Mouse (Mus musculus) cerebellum, adult 11-12 months (tissue): Measurements from ENCODE around the gene Myh6.
"Not testable (repeated sequence)": the region's sequence is repeated elsewhere in the genome, so short reads cannot be mapped to it uniquely, and the experiment has no call there.

Experiments used
- DNase-seq: peaks from one replicate; pipeline ENCODE4 v3.0.0; 2022

The Myh6 gene

DNA sequence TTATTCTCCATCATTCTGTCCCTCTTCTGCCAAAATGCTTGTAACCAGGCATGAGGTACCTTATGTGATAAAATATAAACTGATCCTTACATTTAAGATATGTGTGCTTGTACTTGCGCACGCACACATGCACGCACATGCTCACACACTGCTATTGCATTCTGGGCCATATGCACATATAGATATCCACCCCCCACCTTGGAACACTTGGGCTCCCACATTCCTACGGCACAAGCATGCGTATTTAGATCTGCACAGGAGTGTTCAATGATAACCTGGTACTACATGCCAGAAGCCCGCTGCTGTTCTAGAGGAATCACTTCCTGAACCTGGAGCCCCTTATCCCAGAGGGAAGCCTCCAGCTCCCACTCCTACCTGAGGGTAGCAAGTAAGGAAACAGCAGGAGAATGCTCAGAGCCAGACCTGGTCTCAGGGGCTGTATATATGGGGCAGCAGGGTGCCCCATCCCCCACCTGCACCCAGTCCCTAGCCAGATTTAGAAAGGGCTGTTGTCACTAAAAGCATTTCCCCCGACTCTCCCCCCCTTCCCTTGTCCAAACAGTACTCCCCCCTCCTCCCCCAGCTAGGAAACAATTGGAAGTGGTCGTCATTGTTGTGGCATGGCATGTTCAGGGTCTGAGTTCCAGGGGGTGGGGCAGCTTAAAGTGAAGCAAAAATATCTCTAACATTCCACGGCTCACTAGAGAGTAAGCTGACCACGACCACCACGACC is 27.6 kb upstream of the Myh6 start, which contains the start of gene Myh7:
TSS of gene Myh7 (minus strand) at position 491 of the 733 bp plus-strand sequence.
- DNase-seq = no peak

DNA sequence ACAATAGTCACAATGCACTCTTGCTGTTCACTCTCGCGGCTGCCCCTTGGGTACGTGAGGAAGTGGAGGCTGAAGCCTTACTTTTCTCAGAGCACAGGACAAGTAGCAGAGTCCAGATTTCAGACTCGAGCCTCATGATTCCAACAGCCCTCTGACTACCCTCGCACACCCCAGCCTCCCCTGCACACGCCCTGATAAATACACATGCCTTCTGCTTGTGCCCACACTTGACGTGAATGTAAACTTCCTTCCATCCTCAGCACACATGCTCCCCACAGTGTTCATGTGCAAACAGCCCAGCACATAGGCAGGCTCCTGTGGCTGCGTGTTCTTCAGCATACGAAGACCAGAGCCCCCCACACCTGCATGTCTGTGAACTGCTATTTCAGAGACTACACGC is 26.9 kb upstream of the Myh6 start:
- no peak for DNase-seq

DNA sequence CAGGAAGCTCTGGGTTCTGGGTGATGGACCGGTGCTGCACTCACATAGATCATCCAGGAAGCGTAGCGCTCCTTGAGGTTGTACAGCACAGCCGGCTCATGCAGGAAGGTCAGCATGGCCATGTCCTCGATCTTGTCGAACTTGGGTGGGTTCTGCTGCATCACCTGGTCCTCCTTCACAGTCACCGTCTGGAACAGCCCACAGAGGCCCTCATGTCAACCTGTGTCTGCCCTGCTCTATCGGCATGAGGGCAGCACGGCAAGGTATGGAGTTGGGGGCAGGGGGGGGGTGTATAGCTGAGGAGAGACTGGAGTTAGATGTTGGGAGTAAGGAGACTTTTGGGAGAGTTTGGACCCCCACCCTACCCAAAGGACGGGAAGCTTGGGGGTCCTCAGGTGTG is 25.5 kb upstream of the Myh6 start:
- DNase-seq = no peak

DNA sequence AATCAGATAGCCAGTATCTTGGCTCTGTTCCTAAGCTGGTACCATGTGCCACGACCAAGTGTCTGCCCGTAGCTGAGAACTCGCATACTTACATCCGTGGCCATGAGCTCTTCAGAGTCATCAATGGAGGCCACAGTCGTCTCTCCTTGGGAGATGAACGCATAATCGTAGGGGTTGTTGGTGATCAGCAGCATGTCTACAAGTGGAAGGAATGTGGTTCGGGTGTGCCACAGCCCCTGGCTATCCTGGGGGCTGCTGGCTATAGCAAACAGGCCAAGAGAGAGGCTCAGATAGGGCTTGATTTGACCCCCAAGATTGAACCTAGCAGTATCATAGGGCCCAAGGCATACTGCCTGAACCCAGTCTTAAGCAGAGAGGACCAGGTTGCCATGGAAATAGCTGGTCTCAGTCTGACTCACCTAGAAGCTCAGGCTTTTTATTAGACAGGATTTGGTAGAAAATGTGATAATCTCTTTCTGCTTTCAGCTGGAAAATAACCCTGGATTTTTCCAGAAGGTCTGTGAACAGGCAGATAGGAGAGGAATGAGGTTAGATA is 23.2 kb upstream of the Myh6 start:
- DNase-seq = no peak

DNA sequence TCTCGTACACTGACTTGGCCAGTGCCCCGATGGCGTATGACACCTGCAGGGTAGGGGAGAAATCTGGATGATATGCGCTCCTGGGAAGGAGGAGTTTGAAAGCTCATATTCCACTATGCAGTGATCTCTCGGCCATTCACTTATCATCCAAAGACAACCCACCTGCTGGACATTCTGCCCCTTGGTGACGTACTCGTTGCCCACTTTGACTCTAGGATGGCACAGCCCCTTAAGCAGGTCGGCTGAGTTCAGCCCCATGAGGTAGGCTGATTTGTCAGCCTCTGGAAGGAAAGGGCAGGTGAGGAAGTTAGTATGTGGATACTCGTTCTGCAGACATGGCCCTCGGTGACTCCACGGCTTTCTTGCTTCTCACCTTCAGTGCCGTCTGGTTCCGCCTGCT is 22.2 kb upstream of the Myh6 start:
- no peak for DNase-seq

DNA sequence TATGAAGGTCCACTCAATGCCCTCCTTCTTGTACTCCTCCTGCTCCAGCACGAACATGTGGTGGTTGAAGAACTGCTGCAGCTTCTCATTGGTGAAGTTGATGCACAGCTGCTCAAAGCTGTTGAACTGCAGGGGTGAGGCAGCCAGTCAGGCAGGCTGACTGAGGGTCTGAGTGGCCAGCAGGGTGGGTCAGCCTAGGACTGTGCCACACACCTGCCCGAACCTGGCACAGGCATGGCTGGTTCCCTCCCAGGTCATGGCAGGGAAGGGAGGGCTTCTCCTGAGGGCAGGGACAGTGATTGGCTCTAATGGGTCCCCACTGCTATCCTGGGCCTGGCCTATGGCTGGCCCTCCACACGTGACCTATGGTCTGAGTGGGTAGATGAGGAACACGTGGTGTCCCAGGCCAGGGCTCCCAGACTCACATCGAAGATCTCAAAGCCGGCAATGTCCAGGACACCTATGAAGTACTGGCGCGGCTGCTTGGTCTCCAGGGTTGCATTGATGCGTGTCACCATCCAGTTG is 21.7 kb upstream of the Myh6 start:
- not testable (repeated sequence) for DNase-seq

DNA sequence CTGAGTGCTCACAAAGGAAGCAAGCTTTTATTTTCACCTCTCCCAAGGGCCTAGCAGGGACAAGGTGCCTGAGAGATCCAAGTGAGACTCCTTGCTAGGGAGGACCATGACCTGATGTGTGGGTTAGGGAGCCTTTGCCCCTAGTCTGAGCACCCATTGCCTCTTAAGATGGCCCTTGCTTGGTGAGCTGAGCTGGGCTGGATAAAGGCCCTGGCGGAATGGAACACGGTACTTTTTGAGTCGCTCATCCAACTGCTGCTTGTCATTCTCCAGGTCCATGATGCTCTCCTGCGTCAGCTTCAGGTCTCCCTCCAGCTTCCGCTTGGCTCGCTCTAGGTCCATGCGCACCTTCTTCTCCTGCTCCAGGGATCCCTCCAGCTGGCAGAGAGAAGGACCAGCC is 15.2 kb upstream of the Myh6 start:
- no peak for DNase-seq

DNA sequence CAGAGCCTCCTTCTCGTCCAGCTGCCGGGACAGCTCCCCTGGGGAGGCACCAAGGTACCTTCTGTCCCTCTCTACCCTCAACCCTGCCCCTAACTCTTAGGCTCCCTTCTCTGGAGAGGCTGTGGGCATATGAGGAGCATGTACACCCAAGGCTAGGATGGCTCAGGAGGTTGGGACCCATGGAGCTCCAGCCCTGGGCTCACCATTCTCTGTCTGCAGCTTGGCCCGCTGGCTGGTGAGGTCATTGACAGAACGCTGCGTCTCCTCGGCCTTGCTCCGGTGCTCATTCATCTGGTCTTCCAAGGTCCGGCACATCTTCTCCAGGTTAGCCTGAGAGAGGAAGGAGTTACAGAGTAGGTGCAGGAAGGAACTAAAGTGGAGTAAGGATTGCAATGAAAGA is 11.9 kb upstream of the Myh6 start:
- DNase-seq = no peak

DNA sequence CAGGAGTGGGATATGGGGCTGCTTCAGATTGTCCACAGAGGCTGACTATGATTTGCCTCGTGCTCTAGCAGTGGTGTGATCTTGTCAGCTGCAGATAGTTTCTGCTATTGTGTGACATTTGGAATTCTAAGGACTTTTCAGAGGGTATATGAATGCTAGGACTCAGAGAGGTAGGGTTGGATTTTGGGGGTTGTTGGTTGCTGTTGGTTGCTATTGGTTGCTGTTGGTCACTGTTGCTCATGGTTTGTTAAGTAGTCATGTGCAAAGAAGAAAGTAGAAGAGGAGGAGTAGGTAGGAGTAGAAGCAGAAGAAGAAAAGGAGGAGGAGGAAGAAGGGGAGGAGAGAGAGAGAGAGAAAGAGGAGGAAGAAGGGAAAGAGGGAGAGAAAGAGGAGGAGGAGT is 9.9 kb upstream of the Myh6 start, which contains the start of gene Gm17428:
TSS of gene Gm17428 (plus strand) at position 301 of the 400 bp plus-strand sequence.
- DNase-seq = no peak

DNA sequence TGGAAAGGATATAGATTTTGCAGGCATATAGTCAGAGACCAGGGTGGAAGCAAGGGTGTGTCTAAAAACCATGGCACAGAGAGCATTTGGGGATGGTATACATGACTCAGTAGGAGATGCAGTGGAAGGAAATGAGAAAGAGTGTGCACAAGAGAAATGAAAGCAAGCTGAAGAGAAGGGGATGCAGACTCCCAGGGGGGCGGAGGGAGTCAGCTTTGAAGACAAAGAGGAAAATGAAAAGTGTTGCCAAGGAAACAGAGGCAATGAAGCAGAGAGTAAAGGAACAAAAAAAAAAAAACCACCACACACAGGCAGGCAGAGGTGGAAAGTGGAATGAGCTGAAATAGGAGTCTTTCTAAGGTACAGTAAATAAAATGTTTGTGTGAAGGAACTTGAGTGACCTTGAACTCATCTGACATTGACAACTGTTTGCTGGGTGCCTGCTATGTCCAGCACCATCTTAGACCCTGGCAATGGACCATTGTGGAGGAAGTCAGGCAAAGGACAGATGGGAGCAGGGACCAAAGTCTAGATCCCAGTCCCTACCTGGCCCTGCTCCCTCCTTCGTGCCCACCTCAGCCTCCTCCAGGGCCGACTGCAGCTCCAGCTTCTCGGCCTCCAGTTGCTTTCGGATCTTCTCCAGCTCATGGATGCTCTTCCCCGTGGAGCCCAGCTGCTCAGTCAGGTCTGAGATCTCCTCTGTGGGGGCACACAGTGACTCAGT is 7.5 kb upstream of the Myh6 start:
- DNase-seq = no peak

DNA sequence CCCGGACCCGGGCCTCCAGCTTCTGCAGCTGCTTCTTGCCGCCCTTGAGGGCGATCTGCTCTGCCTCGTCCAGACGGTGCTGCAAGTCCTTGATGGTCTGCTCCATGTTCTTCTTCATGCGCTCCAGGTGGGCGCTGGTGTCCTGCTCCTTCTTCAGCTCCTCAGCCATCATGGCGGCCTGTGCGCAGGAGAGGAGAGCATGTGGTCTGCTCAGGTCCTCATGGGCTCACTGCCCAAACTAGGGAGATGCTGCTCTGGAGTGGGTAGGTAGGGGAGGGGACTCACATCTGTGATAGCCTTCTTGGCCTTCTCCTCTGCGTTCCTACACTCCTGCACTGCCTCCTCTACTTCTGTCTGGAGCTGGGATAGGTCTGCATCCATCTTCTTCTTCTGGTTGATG is 6.1 kb upstream of the Myh6 start:
- DNase-seq = not testable (repeated sequence)

DNA sequence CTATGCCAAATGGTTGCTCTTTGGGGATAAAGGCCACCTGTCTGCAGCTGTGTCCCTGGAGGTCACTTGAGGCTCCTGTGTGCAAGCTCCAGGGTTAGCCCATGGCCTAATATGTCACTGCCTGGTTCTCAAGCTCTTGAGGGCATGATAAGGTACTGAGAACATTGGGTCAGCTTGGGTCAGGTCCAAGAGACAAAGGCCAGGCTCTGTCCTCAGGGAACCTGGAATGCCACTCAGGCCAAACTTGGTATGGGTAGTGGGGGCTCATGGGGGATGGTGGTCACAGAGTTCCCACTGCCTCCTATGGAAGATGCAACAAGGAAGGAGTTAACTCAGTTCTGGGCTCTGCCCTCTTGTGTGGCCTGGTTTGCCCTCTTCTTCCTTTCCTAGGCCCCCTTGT is 1.6 kb upstream of the Myh6 start:
- DNase-seq = no peak

DNA sequence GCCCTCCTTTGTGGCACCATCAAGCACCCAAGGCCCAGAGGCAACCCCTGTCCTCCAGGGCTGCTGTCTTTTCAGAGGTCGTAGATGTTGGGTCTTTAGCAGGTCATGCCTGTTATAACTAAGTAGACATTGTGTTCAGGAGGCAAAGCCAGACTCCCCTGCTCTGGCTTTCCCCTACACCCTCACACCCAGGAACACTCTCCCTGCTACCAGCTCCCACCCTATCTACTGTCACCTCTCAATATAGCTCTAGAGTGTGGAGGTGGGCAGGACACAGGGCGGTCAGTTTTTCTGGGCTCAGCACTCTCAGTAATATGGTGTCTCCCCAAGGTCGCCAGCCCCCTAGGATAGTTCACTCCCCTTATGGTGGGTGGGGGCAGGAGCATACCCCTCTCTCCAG is 1.1 kb upstream of the Myh6 start:
- no peak for DNase-seq

DNA sequence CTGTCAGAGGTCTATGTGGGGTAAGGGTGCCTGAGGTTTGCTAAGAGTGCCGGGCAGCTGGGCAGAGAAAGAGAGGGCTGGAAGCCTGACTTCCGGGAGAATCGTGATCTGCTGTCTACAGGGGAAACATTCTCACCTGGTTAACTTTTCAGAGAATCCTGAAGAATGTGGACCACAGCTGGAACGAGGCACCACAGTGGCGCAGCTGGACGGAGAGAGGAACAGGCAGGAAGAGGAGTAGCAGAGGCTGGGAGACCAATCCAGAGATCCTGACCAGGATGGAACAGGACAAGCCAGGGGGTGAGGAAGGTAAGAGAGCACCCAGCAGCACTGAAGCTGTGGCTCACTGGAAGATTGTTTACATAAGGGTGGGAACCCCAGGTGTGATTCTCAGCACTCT is 1.1 kb downstream of the Myh6 start:
- DNase-seq = no peak

DNA sequence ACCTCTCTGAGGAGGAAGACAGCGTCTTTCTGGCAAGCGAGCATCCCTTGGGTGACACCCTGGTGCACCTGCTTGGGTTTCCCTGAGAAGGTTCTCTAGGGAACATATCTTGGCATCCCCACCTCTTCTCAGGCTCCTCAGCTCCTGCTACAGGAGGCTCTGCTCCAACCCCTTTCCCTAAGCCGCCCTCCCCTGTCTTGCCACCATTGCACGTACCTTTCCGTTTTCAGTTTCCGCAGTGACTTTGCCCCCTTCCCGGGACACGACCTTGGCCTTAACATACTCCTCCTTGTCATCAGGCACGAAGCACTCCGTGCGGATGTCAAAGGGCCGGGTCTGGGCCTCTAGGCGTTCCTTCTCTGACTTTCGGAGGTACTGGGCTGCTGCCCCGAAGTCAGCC is 1.7 kb downstream of the Myh6 start:
- DNase-seq = no peak

DNA sequence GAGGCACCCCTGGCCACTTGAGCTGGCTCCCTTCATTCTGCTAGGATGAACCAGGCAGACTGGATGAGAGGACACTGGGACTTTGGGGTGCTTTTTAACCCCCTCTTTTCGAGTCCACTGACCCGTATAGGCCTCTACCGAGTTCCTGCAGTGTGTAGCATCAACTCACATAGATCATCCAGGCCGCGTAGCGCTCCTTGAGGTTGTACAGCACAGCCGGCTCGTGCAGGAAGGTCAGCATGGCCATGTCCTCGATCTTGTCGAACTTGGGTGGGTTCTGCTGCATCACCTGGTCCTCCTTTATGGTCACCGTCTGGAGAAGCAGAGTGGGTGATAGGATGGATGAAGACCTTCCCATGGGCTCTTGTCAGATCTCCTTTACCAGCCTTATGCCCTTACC is 3.0 kb downstream of the Myh6 start:
- DNase-seq = no peak

DNA sequence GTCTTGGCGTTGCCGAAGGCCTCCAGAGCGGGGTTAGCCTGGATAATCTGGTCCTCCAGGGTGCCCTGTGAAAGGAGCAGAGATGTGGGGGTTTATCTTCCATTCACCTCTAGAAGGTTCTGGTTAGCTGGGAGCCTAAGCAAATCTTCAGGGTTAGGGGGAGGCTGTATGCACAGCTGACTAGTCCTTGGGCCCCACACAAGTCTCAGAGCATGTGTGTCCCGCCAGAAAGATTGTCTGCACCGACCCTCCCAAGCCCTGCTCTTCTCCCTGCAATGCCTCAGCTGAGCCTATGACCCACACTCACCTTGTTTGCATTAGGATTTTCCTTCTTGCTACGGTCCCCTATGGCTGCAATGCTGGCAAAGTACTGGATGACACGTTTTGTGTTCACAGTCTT is 4.0 kb downstream of the Myh6 start:
- no peak for DNase-seq

DNA sequence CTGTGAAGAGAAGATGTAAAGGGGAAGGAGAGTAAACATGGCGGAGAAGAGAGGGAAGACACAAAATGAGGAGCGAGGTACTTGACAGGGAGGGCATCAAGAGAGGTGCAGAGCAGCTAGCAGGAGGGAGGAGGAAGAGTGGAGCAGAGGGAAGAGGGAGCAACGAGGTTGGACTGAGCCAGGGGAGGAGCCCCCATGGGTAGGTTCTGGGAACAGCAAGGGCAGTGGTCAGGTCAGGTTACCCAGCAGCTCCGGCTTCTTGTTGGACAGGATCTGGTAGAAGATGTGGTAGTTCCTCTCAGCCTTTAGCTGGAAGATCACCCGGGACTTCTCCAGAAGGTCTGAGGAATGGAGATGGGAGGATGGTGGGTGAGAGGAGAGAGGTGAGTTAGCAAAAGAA is 5.2 kb downstream of the Myh6 start:
- DNase-seq = no peak

DNA sequence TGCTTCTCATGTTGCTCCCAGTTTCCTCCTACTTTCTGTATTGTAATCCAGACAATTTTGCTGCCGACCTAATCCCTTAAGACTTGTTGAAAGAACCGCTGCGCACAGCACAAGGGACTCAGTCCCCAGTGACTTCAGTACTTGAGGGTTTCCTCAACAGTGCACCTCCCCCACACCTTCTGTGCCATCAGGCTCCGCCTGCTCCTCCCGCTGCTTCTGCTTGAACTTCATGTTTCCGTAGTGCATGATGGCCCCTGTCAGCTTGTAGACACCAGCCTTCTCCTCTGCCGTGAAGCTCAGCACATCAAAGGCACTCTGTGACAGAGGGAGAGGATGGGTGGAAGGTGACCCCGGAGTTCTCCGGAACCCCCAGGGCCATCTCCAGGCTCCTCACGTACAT is 6.0 kb downstream of the Myh6 start:
- DNase-seq = no peak

DNA sequence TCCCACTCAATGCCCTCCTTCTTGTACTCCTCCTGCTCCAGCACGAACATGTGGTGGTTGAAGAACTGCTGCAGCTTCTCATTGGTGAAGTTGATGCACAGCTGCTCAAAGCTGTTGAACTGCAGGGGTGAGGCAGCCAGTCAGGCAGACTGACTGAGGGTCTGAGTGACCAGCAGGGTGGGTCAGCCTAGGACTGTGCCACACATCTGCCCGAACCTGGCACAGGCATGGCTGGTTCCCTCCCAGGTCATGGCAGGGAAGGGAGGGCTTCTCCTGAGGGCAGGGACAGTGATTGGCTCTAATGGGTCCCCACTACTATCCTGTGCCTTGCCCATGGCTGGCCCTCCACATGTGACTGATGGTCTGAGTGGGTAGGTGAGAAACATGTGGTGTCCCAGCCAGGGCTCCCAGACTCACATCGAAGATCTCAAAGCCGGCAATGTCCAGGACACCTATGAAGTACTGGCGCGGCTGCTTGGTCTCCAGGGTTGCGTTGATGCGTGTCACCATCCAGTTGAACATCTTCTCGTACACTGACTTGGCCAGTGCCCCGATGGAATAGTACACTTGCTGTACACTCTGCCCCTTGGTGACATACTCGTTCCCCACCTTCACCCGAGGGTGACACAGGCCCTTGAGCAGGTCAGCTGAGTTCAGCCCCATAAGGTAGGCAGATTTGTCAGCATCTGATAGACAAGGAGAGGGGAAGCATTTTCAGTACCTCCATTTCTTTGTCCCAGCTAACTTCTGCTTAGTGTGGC is 6.7 kb downstream of the Myh6 start:
- DNase-seq = not testable (repeated sequence)

DNA sequence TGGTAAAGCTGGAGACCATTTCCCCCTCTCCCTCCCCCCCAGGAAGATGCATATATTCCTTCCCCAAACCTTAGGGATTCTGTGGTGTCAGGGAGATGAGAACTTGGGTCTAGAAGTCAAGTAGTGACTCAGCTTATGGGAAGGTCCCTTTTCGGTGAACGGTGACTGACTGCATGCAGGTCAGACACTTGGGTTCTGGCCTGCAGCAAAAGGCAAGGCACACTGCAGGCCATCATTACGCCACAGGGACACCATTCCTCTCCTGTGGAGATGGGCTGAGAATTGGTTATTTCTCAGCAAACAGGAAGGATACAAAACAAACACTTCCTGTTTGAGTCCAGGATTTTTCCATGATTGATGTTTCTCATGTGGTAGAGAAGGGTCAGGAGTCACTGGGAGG is 7.5 kb downstream of the Myh6 start:
- DNase-seq = no peak

DNA sequence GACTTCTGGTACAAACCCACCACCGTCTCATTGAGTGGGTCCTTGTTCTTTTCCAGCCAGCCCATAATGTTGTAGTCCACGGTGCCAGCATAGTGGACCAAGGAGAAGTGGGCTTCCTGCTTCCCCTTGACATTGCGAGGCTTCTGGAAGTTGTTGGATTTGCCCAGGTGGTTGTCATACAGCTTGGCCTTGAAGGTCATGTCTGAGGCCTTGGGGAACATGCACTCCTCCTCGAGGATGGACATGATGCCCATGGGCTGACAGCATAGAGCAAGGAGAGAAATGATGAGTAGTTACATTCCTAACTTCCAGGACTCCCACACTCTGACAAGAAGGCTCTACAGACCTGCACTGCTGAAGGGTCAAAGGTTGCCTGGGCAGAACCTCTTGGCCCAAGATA is 8.2 kb downstream of the Myh6 start:
- no peak for DNase-seq

DNA sequence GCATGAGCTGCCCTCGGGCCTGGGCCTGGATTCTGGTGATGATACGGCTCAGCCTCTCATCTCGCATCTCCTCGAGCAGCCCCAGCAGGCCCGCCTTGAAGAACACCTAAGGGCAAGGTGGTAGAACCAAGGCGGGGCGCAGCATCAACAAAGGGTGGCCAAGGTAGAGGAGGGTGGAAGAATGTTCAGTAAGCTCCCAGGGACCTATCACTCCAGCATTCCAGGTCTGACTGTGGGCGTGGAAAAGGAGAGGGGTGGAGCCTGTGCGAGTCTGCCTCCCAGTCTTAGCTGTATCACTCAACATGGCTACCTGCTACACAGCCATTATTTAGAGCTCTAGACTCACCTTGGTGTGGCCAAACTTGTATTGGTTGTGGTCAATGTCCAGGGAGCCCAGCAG is 10.2 kb downstream of the Myh6 start:
- DNase-seq = no peak
